Mouse (Mus musculus) brain, embryonic 14.5 days (tissue): Measurements from ENCODE around the gene Tenm3.

ENCODE experiments used
- CTCF ChIP-seq: fragments of 200-500 bp; IDR thresholded peaks from 2 replicates; pipeline ENCODE4 v1.5.1; 2012; ENCODE audit warnings: inconsistent platforms, mild to moderate bottlenecking, moderate library complexity, borderline replicate concordance; ENCODE audit not compliant: insufficient read depth, insufficient read length; ENCODE audit errors: extremely low read depth
- POLR2A ChIP-seq: fragments of 200-500 bp; IDR thresholded peaks from 2 replicates; pipeline ENCODE4 v1.6.1; 2012; ENCODE audit warnings: mild to moderate bottlenecking, inconsistent platforms, borderline replicate concordance; ENCODE audit not compliant: poor library complexity, insufficient read depth, insufficient read length, severe bottlenecking; ENCODE audit errors: extremely low read depth

DNA sequence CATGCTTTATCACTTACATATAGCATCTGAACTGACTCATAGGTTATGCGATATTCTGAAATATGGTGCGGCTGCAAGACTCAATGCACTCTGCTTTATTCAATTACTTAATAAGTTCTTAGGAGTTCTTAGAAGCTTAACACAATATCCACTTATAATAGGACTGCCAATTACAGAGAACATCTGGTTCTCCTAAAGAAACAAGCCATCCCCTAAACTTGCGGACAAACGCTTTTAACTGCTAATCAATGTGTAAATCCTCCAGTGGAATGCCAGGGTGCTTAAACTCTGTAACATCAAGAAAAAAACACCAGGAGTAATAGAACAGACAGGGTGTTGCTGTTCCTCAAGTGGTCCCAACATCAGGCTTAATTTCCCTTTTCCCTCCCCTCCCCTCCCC lies 68.9 kb downstream of the Tenm3 start:
- TF ChIP-seq CTCF, result no peak
- no peak for TF ChIP-seq POLR2A
